Comparison of ENCODE assay signal across 20 mouse cellular contexts in genomic region chr10:93614850-93615249, GRCm38 (mm10). TPM values are rescaled to one million over a fixed set of nuclear protein-coding genes. Genes with fewer than 3 reads are reported as not detected.
A peak's percentile ranks its signal among the peaks of the same experiment; 100 is the strongest.
DNase-seq lines count a peak whose midpoint lies in the region; ATAC-seq lines count a peak whose summit lies in the region.
"Had no signal": no experiment of that assay in that cellular context is flagged by ENCODE, and none has a peak within 500 bp of the region (broad histone marks: within the 10 kb centered on the region; RNA-seq: fewer than 3 reads in every experiment).

No protein-coding gene starts in this region.

- ATAC-seq in megakaryocyte, adult 5-6 weeks (ENCODE audit: poor library complexity, severe bottlenecking), result peak; percentile 18; the same call in 1 of the 2 replicates
- ATAC-seq: liver, embryonic 12.5 days; midbrain, embryonic 13.5 days had no signal

- peak; percentile 40 for DNase-seq in thymus, postnatal 0 days (ENCODE audit: low spot score)
- no peak for DNase-seq in thymus, postnatal 14 days
- peak; percentile 29 for DNase-seq in T-cell, adult 2 months (ENCODE audit: low spot score)
- no peak for DNase-seq in cerebellum, postnatal 25 days
- DNase-seq in MN1 (ENCODE audit: low spot score), result no peak
- DNase-seq in urinary bladder, postnatal 14 days (ENCODE audit: low spot score), result no peak
- DNase-seq: adrenal gland, adult 2 months; B cell, adult 2 months; cerebellum, adult 11 months; cerebellum, postnatal 10 days; heart, adult 18-20 months; heart, postnatal 10 days; kidney, adult 8-10 months; kidney, postnatal 14 days; lung, adult 18-20 months; lung, postnatal 10 days; retina, postnatal 1 day had no signal

RNA-seq across cellular contexts. Expression of gene Snrpf, which starts 25.3 kb away (rescaled TPM):
- polyA plus RNA-seq in thymus, postnatal 0 days (2015; fragmentation: Nextera tagmentation; extraction: Ambion mirVana), result 170 and 188 TPM in 2 replicates
- 89.2 and 95.8 TPM in 2 replicates for total RNA-seq in megakaryocyte, adult 5-6 weeks (2015)
- 127 and 139 TPM in 2 replicates for total RNA-seq in megakaryocyte, adult 5-6 weeks (2017)

RNA-seq across cellular contexts. Expression of gene Ntn4, which starts 25.6 kb away (rescaled TPM):
- polyA plus RNA-seq in thymus, postnatal 0 days (2015; fragmentation: Nextera tagmentation; extraction: Ambion mirVana), result 0.04 and 0.05 TPM in 2 replicates
- total RNA-seq in megakaryocyte, adult 5-6 weeks (2015), result 0.66 and 0.76 TPM in 2 replicates
- total RNA-seq in megakaryocyte, adult 5-6 weeks (2017), result 0.18 and 0.57 TPM in 2 replicates

Comparison
In these comparisons a context has a peak if more than half of its experiments do, and no peak if none do; other contexts are left out.
1. DNase-seq: peak in thymus, postnatal 0 days (single experiment) and T-cell, adult 2 months (single experiment); none in thymus, postnatal 14 days (single experiment), cerebellum, postnatal 25 days (0 of 2), MN1 (single experiment) and urinary bladder, postnatal 14 days (single experiment).